Mouse (Mus musculus) cerebellum, adult 11 months (tissue): ENCODE measurements around the gene Cfap57.

Experiments used
- DNase-seq: peaks from one replicate; pipeline ENCODE4 v3.0.0; 2022

Cfap57 gene

GRCm38 (mm10) chr4:118620279-118620966, at the start of gene Cfap57, which contains the start of gene Ebna1bp2:
Gene Cfap57, minus strand, starts transcription at chr4:118620777.
Gene Ebna1bp2, plus strand, starts transcription at chr4:118620799.
- peak; percentile 87 for DNase-seq

- DNase-seq, result no peak
Measured at GRCm38 (mm10) chr4:118658652-118659051, 38.1 kb upstream of the Cfap57 start, which contains the start of gene Olfr62. Gene Olfr62, plus strand, starts transcription at chr4:118658952.

GRCm38 (mm10) chr4:118645234-118645633, 24.7 kb upstream of the Cfap57 start:
- peak; percentile 16 for DNase-seq

DNA sequence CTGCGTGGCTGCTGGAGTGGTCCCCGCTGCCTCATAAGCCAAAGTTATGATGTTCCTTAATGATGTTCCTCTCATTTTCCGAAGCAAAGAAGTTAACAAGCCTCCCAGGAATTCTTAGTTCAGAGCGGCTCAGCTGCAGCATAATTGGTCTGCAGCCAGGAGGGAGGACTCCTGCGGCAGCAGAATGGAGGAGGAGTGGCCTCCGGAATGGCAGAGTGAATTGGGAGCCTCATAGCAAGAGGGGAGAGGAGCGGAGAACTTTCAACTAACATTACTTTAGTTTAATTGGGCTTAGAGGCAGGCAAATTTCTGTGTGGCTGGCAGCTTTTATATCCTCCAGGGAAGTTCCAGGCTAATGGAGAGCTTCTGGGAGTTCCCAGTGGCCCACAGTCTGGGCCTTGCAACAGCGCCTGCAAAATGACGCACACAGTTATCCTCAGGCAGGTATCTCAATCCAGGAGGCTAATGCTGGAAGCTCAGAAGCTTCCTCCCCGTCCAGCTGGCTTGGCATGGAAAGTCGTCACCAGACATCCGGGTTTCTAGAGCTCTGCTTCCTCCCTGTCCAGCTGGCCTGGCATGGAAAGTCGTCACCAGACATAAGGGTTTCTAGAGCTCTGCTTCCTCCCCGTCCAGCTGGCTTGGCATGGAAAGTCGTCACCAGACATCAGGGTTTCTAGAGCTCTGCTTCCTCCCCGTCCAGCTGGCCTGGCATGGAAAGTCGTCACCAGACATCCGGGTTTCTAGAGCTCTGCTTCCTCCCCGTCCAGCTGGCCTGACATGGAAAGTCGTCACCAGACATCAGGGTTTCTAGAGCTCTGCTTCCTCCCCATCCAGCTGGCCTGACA, 22.0 kb upstream of the Cfap57 start:
- no peak for DNase-seq

GRCm38 (mm10) chr4:118630261-118630660, 9.7 kb upstream of the Cfap57 start:
- no peak for DNase-seq

DNA sequence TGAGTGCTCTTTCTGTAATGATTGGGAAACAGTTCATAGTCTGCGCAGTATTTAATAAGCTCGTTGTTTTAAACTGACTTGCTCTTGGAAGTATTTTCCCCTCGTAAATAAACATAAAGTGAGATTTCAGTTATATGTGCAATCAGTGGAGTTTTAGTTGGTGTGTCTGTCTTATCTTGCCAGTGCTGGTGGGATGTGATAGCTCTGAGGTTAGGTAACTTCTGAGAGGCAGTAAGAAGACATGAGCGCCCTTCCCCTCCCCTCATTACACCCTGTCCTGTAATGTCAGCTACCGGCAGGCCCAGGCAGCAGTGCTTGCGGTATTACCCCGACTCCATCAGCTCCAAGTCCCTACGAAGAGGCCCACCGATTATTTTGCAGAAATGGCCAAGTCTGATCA, 1.2 kb upstream of the Cfap57 start:
- DNase-seq, result no peak

GRCm38 (mm10) chr4:118620967-118621320, 367 bp upstream of the Cfap57 start:
- no peak for DNase-seq

GRCm38 (mm10) chr4:118615412-118615811, 5.2 kb downstream of the Cfap57 start:
- DNase-seq, result no peak

- no peak for DNase-seq
Measured at GRCm38 (mm10) chr4:118612619-118613018, 8.0 kb downstream of the Cfap57 start.

DNA sequence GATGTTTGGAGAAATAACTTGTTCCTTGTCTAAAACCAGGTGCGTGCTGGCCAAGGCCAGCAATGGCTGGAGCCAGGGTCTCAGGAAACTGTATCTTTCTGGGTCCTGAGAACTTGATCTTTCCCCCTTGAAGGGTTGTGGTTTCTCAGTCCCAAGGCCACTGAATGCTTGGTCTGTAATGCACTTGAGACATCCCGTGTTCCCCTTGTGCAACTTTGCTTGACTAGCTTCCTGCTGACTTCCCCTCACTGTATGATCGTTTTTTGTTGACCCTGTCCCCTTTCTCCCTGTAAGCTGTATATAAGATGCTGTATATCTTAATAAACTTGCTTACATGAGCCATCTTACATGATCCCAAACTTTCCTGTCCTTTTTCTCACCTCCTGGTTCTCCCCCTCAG, 10.7 kb downstream of the Cfap57 start:
- DNase-seq, result no peak

GRCm38 (mm10) chr4:118604065-118604464, 16.5 kb downstream of the Cfap57 start:
- no peak for DNase-seq

DNA sequence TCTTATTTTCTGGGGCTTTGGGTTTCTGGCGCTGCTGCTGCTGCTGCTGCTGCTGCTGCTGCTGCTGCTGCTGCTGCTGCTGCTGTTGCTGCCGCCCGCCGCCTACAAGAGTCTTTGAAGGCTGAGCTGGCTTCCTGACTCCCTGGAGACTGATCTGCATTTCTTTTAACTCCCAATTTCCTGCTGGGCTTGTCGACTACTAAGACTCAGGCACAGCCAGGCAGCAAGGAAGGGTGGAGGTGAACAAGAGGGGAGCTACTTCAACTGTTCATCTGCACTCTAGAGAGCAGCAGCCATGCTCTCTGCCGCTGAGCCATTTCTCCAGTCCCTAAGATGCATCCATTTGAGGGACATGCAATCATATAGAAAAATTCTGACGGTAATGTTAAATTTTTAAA, 30.8 kb downstream of the Cfap57 start:
- DNase-seq, result no peak

- no peak for DNase-seq
Measured at GRCm38 (mm10) chr4:118589053-118589732, 31.4 kb downstream of the Cfap57 start.

DNA sequence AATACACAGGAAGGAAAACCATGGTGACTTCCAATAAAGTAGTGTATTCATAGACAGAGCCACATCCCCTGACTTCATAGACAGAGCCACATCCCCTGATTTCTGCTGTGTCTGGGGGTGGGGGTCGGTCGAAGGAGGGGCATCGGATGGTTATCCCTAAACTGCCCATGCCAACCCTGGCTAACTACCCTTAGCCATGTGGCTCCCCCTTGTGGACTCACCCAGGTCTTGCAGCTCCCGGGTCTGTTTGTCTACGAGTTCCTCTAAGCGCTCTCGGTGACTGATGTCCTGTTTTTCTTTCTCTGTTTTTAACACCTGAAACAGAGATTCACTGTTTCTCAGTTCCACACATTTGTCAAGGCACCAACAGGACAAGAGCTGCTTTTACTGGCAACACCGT, 37.9 kb downstream of the Cfap57 start:
- DNase-seq, result no peak

GRCm38 (mm10) chr4:118581508-118581907, 39.1 kb downstream of the Cfap57 start:
- DNase-seq, result no peak

DNA sequence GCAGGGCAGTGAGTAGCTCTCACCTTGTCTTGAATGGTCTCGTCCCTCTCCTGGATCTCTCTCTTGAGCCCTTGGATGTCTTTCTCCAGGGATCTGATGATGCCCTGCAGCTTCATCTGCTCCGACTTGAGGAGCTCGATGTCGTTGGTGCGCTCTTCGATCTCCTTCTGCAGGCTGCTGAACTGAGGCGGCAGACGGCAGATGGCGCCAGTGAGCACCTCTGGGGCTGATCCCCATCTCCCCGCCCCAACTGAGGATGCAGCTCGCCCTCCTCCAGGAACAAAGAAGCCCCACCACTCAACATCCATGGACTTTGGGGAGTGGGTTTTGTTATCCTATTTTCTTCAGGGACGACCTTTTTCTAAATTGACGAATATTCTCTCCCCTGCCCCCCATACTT, 41.3 kb downstream of the Cfap57 start:
- no peak for DNase-seq

- DNase-seq, result peak; percentile 39
Measured at GRCm38 (mm10) chr4:118576097-118576496, 44.5 kb downstream of the Cfap57 start.

DNA sequence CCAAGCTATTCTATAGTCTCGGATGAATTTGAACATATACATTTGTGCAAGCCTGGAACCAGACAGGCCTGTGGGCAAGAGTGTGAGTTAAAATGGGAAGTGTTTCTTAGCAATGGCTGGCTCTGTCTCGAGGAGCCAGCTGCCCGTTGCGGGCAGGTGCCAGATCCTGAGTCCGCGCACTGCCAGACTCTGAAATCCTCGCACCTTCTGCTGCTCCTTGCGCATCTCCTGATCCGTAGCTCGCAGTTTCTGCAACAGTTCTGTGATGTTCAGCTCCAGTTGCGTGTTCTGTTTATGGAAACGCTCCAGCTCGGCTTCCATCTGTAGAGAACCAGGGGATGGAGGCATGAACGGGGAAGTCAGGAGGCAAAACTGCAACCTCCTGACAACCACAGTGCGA, 49.1 kb downstream of the Cfap57 start:
- no peak for DNase-seq

- DNase-seq, result no peak
Measured at GRCm38 (mm10) chr4:118569320-118569719, 51.3 kb downstream of the Cfap57 start.

DNA sequence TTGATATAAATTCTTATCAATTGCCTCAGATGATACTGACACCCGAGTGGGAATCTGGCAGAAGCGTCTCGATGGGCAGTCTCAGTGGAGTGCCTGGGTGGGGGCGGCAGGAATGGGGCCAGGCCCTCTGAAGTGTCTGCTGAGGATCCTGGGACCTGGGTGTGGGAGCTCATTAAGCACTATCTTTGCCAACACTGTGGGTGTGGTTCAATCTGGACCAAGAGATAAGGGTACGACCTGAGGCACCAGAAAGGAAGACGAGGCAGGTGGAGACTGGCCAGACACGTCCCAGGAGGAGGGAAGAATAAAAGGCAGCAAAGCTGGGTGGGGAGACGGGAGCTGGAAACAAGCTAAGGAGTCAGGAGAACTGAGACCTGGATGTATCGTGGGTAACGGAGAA, 51.9 kb downstream of the Cfap57 start:
- no peak for DNase-seq

GRCm38 (mm10) chr4:118566161-118566676, 54.4 kb downstream of the Cfap57 start:
- DNase-seq, result no peak

- no peak for DNase-seq
Measured at GRCm38 (mm10) chr4:118564926-118565279, 55.7 kb downstream of the Cfap57 start.
